Mouse (Mus musculus) hindbrain, postnatal 0 days (tissue): Measurements from ENCODE around the gene Mri1. TPM values are rescaled to one million over a fixed set of nuclear protein-coding genes. Genes with fewer than 3 reads are reported as not detected.

Experiments used
- ATAC-seq: fragments of 200-750 bp; cut with Nextera tagmentation; 2 replicates; pipeline ENCODE4 v1.8.0; 2017; ENCODE audit warnings: mild to moderate bottlenecking, moderate TSS enrichment, moderate library complexity
- DNase-seq: peaks from one replicate; pipeline ENCODE4 v3.0.0-alpha.2; 2015; ENCODE audit warnings: low spot score
- H3K27ac ChIP-seq: fragments of 300-500 bp; sonication (generic); 2 replicates; pipeline ENCODE4 v1.5.1; 2014; ENCODE audit warnings: mild to moderate bottlenecking
- H3K27me3 ChIP-seq: fragments of 300-500 bp; sonication (generic); 2 replicates; pipeline ENCODE4 v1.6.1; 2014; ENCODE audit warnings: low read length, mixed read lengths; ENCODE audit not compliant: insufficient read depth
- H3K36me3 ChIP-seq: fragments of 300-500 bp; sonication (generic); 2 replicates; pipeline ENCODE4 v1.6.1; 2014; ENCODE audit warnings: low read length, mixed read lengths; ENCODE audit not compliant: insufficient read depth
- H3K4me1 ChIP-seq: fragments of 300-500 bp; sonication (generic); 2 replicates; pipeline ENCODE4 v1.6.1; 2014; ENCODE audit warnings: antibody characterized with exemption, low read length, mixed read lengths; ENCODE audit not compliant: insufficient read depth
- H3K4me2 ChIP-seq: fragments of 300-500 bp; sonication (generic); 2 replicates; pipeline ENCODE4 v1.6.1; 2014; ENCODE audit warnings: low read depth, mild to moderate bottlenecking, low read length, moderate library complexity, mixed read lengths
- H3K4me3 ChIP-seq: fragments of 300-500 bp; sonication (generic); 2 replicates; pipeline ENCODE4 v1.5.1; 2014; ENCODE audit warnings: low read length
- H3K9ac ChIP-seq: fragments of 300-500 bp; sonication (generic); replicated peaks from 2 replicates; pipeline ENCODE4 v1.6.1; 2014; ENCODE audit warnings: mild to moderate bottlenecking, low read length, moderate library complexity, mixed read lengths
- H3K9me3 ChIP-seq: fragments of 300-500 bp; sonication (generic); 2 replicates; pipeline ENCODE4 v1.6.1; 2016; ENCODE audit warnings: low read length, mixed read lengths
- CTCF ChIP-seq: IDR thresholded peaks from 2 replicates; pipeline ENCODE4 v1.5.1; 2016; ENCODE audit warnings: antibody characterized with exemption, control low read depth, low read depth
- WGBS: fragments of 180-500 bp; shearing (Covaris S2); extraction: QIAGEN DNeasy Blood & Tissue Kit; methylation state at CpG from one replicate; pipeline ENCODE4 v1.1.7; 2014; 5-methylcytosine and 5-hydroxymethylcytosine counted together
- polyA plus RNA-seq: library from polyadenylated mRNA; unstranded; fragments of >200 nt; fragmentation: Nextera tagmentation; extraction: Ambion mirVana; gene quantifications from 2 replicates; pipeline ENCODE4 v1.2.1, GENCODE M21; 2015
- total RNA-seq: library from RNA; depleted of rRNA; stranded (reverse); fragments of >200 nt; gene quantifications from 2 replicates; pipeline ENCODE4 v1.2.3, GENCODE M21; 2014

Gene Mri1
- total and polyA plus RNA-seq, 2 experiments from 2014 or later: 41.6 to 71.6 TPM

- ATAC-seq (peak; percentile 44; the same call in 1 of the 2 replicates), DNase-seq (no peak)
- no peak for TF ChIP-seq CTCF
- no peak overlapping the region for H3K4me2 ChIP-seq
- H3K36me3 ChIP-seq: peaks cover 71% of the 10 kb centered on the region
- no peaks in the 10 kb centered on the region for H3K27me3 ChIP-seq
- H3K4me1 ChIP-seq: no peaks in the 10 kb centered on the region
- no peak overlapping the region for H3K9ac ChIP-seq
- H3K27ac ChIP-seq: no peak overlapping the region
- 84% methylated on average over 21 of the region's 21 CpGs for WGBS
- H3K4me3 ChIP-seq: no peak overlapping the region
- H3K9me3 ChIP-seq: no peaks in the 10 kb centered on the region
These were observed 33.6 kb downstream of the Mri1 start for GRCm38 (mm10) chr8:84223322-84224029.

GRCm38 (mm10) chr8:84222566-84223165, 34.5 kb downstream of the Mri1 start:
- Histone ChIP-seq H3K27ac (no peak overlapping the region), H3K9me3 (no peaks in the 10 kb centered on the region), H3K4me3 (no peak overlapping the region), H3K4me1 (no peaks in the 10 kb centered on the region), H3K27me3 (no peaks in the 10 kb centered on the region), H3K4me2 (no peak overlapping the region), H3K9ac (no peak overlapping the region), H3K36me3 (peaks cover 71% of the 10 kb centered on the region)
- DNase-seq (no peak), ATAC-seq (no peak)
- 97% methylated on average over 9 of the region's 9 CpGs for WGBS
- no peak for TF ChIP-seq CTCF

GRCm38 (mm10) chr8:84220105-84220504, 37.0 kb downstream of the Mri1 start:
- Histone ChIP-seq H3K9ac (no peak overlapping the region), H3K4me1 (no peaks in the 10 kb centered on the region), H3K27ac (no peak overlapping the region), H3K4me2 (no peak overlapping the region), H3K36me3 (peaks cover 69% of the 10 kb centered on the region), H3K9me3 (no peaks in the 10 kb centered on the region), H3K4me3 (no peak overlapping the region), H3K27me3 (no peaks in the 10 kb centered on the region)
- ATAC-seq (no peak), DNase-seq (no peak)
- 89% methylated on average over 7 of the region's 7 CpGs for WGBS
- no peak for TF ChIP-seq CTCF

GRCm38 (mm10) chr8:84218143-84218542, 39.0 kb downstream of the Mri1 start:
- no peak overlapping the region for H3K4me2 ChIP-seq
- no peaks in the 10 kb centered on the region for H3K9me3 ChIP-seq
- 94% methylated on average over 5 of the region's 5 CpGs for WGBS
- no peak overlapping the region for H3K4me3 ChIP-seq
- ATAC-seq: no peak
- H3K9ac ChIP-seq: no peak overlapping the region
- H3K36me3 ChIP-seq: peaks cover 70% of the 10 kb centered on the region
- H3K27me3 ChIP-seq: no peaks in the 10 kb centered on the region
- no peak for DNase-seq
- no peak for TF ChIP-seq CTCF
- H3K4me1 ChIP-seq: no peaks in the 10 kb centered on the region
- H3K27ac ChIP-seq: no peak overlapping the region

- 91% methylated on average over 11 of the region's 11 CpGs for WGBS
- no peaks in the 10 kb centered on the region for H3K9me3 ChIP-seq
- H3K36me3 ChIP-seq: peaks cover 73% of the 10 kb centered on the region
- no peak overlapping the region for H3K27ac ChIP-seq
- DNase-seq (no peak), ATAC-seq (no peak)
- H3K4me1 ChIP-seq: no peaks in the 10 kb centered on the region
- H3K4me2 ChIP-seq: no peak overlapping the region
- no peak overlapping the region for H3K9ac ChIP-seq
- H3K4me3 ChIP-seq: no peak overlapping the region
- no peaks in the 10 kb centered on the region for H3K27me3 ChIP-seq
- TF ChIP-seq CTCF: no peak
These were observed 39.9 kb downstream of the Mri1 start for GRCm38 (mm10) chr8:84217206-84217605.

- H3K9ac ChIP-seq: no peak overlapping the region
- H3K4me3 ChIP-seq: no peak overlapping the region
- H3K27me3 ChIP-seq: no peaks in the 10 kb centered on the region
- no peaks in the 10 kb centered on the region for H3K9me3 ChIP-seq
- 0 out of 2 replicates have a peak, but pooled peaks cover 6% of the 10 kb centered on the region for H3K4me1 ChIP-seq
- ATAC-seq (no peak), DNase-seq (no peak)
- H3K36me3 ChIP-seq: peaks cover 73% of the 10 kb centered on the region
- H3K4me2 ChIP-seq: no peak overlapping the region
- WGBS: 92% methylated on average over 4 of the region's 4 CpGs
- no peak overlapping the region for H3K27ac ChIP-seq
- no peak for TF ChIP-seq CTCF
These were observed 43.8 kb downstream of the Mri1 start for GRCm38 (mm10) chr8:84213277-84213676.
